Mouse (Mus musculus) bone marrow macrophage, adult 2 months (primary cell): ENCODE results near the gene Sema4d. TPM values are rescaled to one million over a fixed set of nuclear protein-coding genes. Genes with fewer than 3 reads are reported as not detected.

ENCODE experiments used
- H3K27ac ChIP-seq: 2 replicates; pipeline ENCODE4 v1.5.1; 2012; ENCODE audit warnings: low read depth, low read length; ENCODE audit not compliant: insufficient read depth
- H3K4me1 ChIP-seq: 2 replicates; pipeline ENCODE4 v1.6.1; 2012; ENCODE audit warnings: low read length; ENCODE audit not compliant: control insufficient read depth, insufficient read depth
- H3K4me3 ChIP-seq: 2 replicates; pipeline ENCODE4 v1.5.1; 2012; ENCODE audit warnings: mild to moderate bottlenecking, low read length, moderate library complexity; ENCODE audit not compliant: insufficient read depth
- CTCF ChIP-seq: IDR thresholded peaks from 2 replicates; pipeline ENCODE4 v1.5.1; 2012; ENCODE audit warnings: low read depth, mild to moderate bottlenecking, low read length, moderate library complexity
- POLR2A ChIP-seq: IDR thresholded peaks from 2 replicates; pipeline ENCODE4 v1.6.1; 2012; ENCODE audit warnings: mild to moderate bottlenecking, low read depth, low read length, borderline replicate concordance
- polyA plus RNA-seq: library from polyadenylated mRNA; stranded (reverse); fragments of >200 nt; gene quantifications from 2 replicates; pipeline ENCODE4 v1.2.4, GENCODE M21; 2012; ENCODE audit not compliant: missing spikeins, insufficient read depth, insufficient read length

The Sema4d gene
- polyA plus RNA-seq, 1 experiment = 193 TPM

- no peak overlapping the region for H3K4me3 ChIP-seq
- no peak for TF ChIP-seq POLR2A
- no peak for TF ChIP-seq CTCF
- H3K4me1 ChIP-seq = peaks cover 7% of the 10 kb centered on the region
- no peak overlapping the region for H3K27ac ChIP-seq
Observed at GRCm38 (mm10) chr13:51658094-51658493, 135.5 kb downstream of the Sema4d start.

GRCm38 (mm10) chr13:51656516-51657235 lies 136.9 kb downstream of the Sema4d start:
- Histone ChIP-seq H3K4me1 (peaks cover 11% of the 10 kb centered on the region), H3K27ac (no peak overlapping the region), H3K4me3 (no peak overlapping the region)
- no peak for TF ChIP-seq CTCF
- no peak for TF ChIP-seq POLR2A

GRCm38 (mm10) chr13:51653961-51654360 lies 139.6 kb downstream of the Sema4d start:
- Histone ChIP-seq H3K4me3 (no peak overlapping the region), H3K27ac (no peak overlapping the region), H3K4me1 (peaks cover 11% of the 10 kb centered on the region)
- TF ChIP-seq CTCF = no peak
- no peak for TF ChIP-seq POLR2A

- H3K4me1 ChIP-seq = peaks cover 9% of the 10 kb centered on the region
- H3K4me3 ChIP-seq = no peak overlapping the region
- no peak overlapping the region for H3K27ac ChIP-seq
- TF ChIP-seq POLR2A = no peak
- no peak for TF ChIP-seq CTCF
Observed at GRCm38 (mm10) chr13:51653159-51653558, 140.4 kb downstream of the Sema4d start.

GRCm38 (mm10) chr13:51651408-51652064 lies 142.0 kb downstream of the Sema4d start, which contains the start of gene Secisbp2:
TSS of gene Secisbp2 (plus strand) at chr13:51651697.
- Histone ChIP-seq H3K27ac (peak within 1 kb of the TSS; percentile 75), H3K4me3 (peak within 1 kb of the TSS; percentile 96), H3K4me1 (peaks cover 14% of the 10 kb centered on the region)
- TF ChIP-seq POLR2A (no peak), CTCF (peak; percentile 87)

- TF ChIP-seq POLR2A (no peak), CTCF (no peak)
- Histone ChIP-seq H3K4me1 (peaks cover 14% of the 10 kb centered on the region), H3K4me3 (no peak overlapping the region), H3K27ac (no peak overlapping the region)
Observed at GRCm38 (mm10) chr13:51649740-51650139, 143.8 kb downstream of the Sema4d start.

DNA sequence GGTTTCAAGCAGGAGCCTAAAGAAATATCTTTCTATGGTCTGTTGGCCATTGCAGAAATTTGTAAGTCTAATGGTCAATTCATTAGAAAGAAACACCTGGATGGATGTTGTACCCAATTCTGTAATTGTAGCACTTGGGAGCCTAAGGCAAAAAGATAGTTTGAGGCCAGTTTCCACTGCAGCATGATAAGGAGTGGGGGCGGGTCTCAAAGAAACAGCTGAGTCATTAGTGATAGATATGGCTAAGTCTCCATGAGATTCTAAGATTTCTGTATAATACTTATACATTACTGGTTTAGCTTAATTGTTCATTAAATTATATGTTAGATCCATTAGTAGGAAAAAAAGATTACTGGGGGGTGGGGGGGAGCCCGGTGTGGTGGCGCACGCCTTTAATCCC lies 145.3 kb downstream of the Sema4d start:
- H3K4me3 ChIP-seq = no peak overlapping the region
- no peak for TF ChIP-seq CTCF
- no peak for TF ChIP-seq POLR2A
- H3K27ac ChIP-seq = no peak overlapping the region
- peaks cover 14% of the 10 kb centered on the region for H3K4me1 ChIP-seq

GRCm38 (mm10) chr13:51647770-51648169 lies 145.8 kb downstream of the Sema4d start:
- Histone ChIP-seq H3K27ac (no peak overlapping the region), H3K4me3 (no peak overlapping the region)
- no peak for TF ChIP-seq CTCF

GRCm38 (mm10) chr13:51646362-51647027 lies 147.1 kb downstream of the Sema4d start:
- H3K4me1 ChIP-seq = peaks cover 10% of the 10 kb centered on the region
- H3K27ac ChIP-seq = no peak overlapping the region
- H3K4me3 ChIP-seq = peak overlapping the region; percentile 75
- TF ChIP-seq POLR2A = no peak

More at GRCm38 (mm10) chr13:51647770-51648169, 145.8 kb downstream of the Sema4d start:
- H3K4me1 ChIP-seq = peaks cover 14% of the 10 kb centered on the region

DNA sequence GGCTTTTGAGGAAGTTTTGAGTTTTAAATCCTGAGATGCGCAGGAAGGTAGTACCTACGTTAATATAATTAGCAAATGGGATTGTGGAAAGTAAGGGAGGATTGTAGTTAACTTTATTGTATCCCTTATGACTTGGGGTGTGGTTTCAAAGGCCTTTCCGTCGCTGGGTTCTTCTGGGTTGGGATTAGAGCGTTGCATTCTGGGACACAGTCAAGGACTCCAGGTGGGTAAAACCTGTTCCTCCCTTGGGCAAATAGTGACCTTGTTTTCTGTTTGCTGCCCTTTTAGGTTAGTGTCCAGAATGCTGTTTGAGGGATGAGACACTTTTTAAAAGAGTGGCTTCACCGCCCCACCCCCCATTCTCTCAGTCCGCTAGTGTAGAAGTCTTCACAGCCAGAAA lies 147.7 kb downstream of the Sema4d start:
- peak overlapping the region; percentile 75 for H3K4me3 ChIP-seq
- TF ChIP-seq CTCF (no peak), POLR2A (no peak)
- peaks cover 10% of the 10 kb centered on the region for H3K4me1 ChIP-seq
- H3K27ac ChIP-seq = peak overlapping the region; percentile 66
